8 mouse cellular contexts compared by ENCODE assay signal in the genomic region with DNA sequence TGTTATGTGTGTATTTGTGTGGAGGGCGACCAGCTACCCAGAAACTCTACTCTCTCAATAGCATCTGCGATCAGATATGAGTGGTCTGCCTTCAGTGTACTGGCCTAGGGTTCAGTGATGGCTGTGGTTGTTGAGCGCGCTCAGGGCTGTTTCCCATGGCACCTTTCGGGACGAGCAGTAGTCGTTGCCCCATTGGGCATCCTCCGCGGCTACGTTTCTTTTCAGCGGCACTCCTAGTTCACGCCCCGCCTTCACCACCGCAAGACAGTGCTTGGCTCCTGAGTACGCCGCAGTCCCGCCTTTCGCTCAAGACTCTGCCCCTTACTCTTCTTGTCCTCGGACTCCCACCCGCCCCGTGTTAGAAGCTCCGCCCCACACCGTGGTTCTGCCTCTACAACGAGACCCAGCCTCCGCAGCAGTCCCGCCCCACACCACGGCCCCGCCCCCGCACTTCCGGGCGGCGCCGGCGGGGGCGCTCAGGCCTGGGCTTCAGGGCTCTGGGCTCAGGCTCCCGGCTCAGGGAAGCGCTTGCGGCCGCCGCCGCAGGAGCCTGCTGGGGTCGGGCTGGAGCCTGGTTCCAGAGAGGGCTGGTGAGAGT. TPM values are rescaled to one million over a fixed set of nuclear protein-coding genes. Genes with fewer than 3 reads are reported as not detected.
DNase-seq lines count a peak whose midpoint lies in the region; ATAC-seq lines count a peak whose summit lies in the region.

A gene (plus strand): TSS at position 450 of the 598 bp plus-strand sequence.

- no peaks in the 10 kb centered on the region for H3K27me3 ChIP-seq in intestine, embryonic 14.5 days (replicated peaks; ENCODE audit: control insufficient read depth, insufficient read depth, low read length)

- intact Hi-C loops in left cerebral cortex, postnatal 14 days (cut with DNase I) = loop anchor here (5.0 kb wide), 1 partner anchor 104 kb away; a partner anchor contains a TSS

- DNase-seq in adrenal gland, adult 18-20 months (ENCODE audit: low spot score in 2 of 2) = peak; percentile 86 to 91
- peak; percentile 98 for DNase-seq in embryo, embryonic 11 days
- peak; percentile 95 for DNase-seq in gastrocnemius, postnatal 25 days
- peak; percentile 96 for DNase-seq in intestine, embryonic 14.5 days (ENCODE audit: low spot score)
- DNase-seq in left cerebral cortex, postnatal 14 days (ENCODE audit: low spot score in 2 of 2) = peak; percentile 92 to 94
- peak; percentile 98 for DNase-seq in mesoderm, embryonic 11.5 days (ENCODE audit: low read depth, low spot score)
- peak; percentile 93 to 95 for DNase-seq in right cerebral cortex, postnatal 36 days (ENCODE audit: low spot score in 2 of 2)
- peak; percentile 99 for DNase-seq in yolk sac, embryonic 10.5 days (ENCODE audit: low spot score)

- H3K36me3 ChIP-seq in intestine, embryonic 14.5 days (ENCODE audit: control insufficient read depth, insufficient read depth, low read length) = peaks cover 12% of the 10 kb centered on the region

- peak; percentile 97 for ATAC-seq in intestine, embryonic 14.5 days (replicated peaks; ENCODE audit: low FRiP score, low TSS enrichment, low read depth)

- H3K9ac ChIP-seq in intestine, embryonic 14.5 days (ENCODE audit: low read length) = peak within 1 kb of the TSS; percentile 97

- H3K4me1 ChIP-seq in intestine, embryonic 14.5 days (replicated peaks; ENCODE audit: control insufficient read depth, insufficient read depth, low read length) = peaks cover 20% of the 10 kb centered on the region

- peak within 1 kb of the TSS; percentile 93 for H3K4me2 ChIP-seq in intestine, embryonic 14.5 days (ENCODE audit: low read length)

- H3K4me3 ChIP-seq in intestine, embryonic 14.5 days (ENCODE audit: low read depth, low read length) = peak within 1 kb of the TSS; percentile 79

- under 1% methylated on average over 42 of the region's 42 CpGs for WGBS in intestine, embryonic 14.5 days

- H3K9me3 ChIP-seq in intestine, embryonic 14.5 days (ENCODE audit: control insufficient read depth, low read length) = no peaks in the 10 kb centered on the region

- peak within 1 kb of the TSS; percentile 89 for H3K27ac ChIP-seq in intestine, embryonic 14.5 days (ENCODE audit: low read depth)

RNA-seq across cellular contexts. Expression of the gene that starts here (rescaled TPM):
- total RNA-seq in adrenal gland, adult 18-20 months (2021) = 10 to 100 TPM; 38.6 to 46.8 TPM
- total RNA-seq in gastrocnemius, postnatal 25 days (2021) = 10 to 100 TPM; 10.8 to 17.2 TPM
- 11.5 and 13.1 TPM in 2 replicates for polyA plus RNA-seq in intestine, embryonic 14.5 days (2014; fragmentation: Nextera tagmentation; extraction: Ambion mirVana)
- 10 to 100 TPM; 21.2 to 23.3 TPM for total RNA-seq in left cerebral cortex, postnatal 14 days (2021)

Comparison
In these comparisons a context has a peak if more than half of its experiments do, and no peak if none do; other contexts are left out.
1. Peak in every context shown above with its lines: DNase-seq, ATAC-seq, H3K4me3 ChIP-seq and H3K27ac ChIP-seq.